Mouse (Mus musculus) MN1 (cell line): ENCODE measurements around the gene Plin2.
"Not testable (repeated sequence)": the region's sequence is repeated elsewhere in the genome, so short reads cannot be mapped to it uniquely, and the experiment has no call there.

ENCODE experiments used
- DNase-seq: peaks from one replicate; pipeline ENCODE4 v3.0.0-alpha.2; 2016; ENCODE audit warnings: low spot score

Gene Plin2

DNA sequence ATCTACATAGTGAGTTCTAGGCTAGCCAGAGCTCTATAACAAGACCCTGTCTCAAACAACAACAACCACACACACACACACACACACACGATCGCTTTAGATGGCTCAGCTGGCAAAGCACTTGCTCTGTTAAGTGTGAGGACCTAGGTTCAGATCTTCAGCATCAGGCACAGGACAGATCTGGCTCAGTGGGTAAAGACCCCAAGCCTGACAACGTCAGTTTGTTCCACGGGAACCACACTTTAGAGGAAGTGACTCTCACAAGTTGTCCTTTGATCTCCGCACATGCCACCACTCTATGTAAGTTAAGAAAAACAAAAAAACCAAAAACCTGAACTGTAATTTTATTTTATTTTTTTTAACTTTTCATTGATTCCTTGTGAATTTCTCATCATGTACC is 13.4 kb upstream of the Plin2 start:
- DNase-seq: no peak

- DNase-seq: no peak
Measured at GRCm38 (mm10) chr4:86681846-86682245, 12.0 kb upstream of the Plin2 start.

DNA sequence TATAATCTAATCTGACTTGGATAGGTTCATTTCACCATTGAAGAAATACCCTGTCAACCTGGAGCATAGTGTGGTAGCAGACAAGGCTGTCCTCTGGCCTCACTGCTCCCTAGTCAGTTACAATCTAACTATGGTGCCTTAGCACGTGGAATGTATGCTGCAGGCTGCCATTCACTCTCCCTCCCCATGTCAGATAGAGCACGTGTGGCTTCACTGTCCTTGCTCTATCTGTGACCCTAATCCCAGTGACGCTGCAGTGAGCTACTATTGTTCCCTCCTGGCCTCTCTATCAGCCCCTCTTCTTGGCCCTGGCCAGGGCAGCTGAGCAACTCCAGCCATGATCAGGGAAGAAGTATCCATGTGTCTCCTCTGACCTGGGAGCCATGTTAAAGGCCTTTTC is 11.6 kb upstream of the Plin2 start:
- no peak for DNase-seq

DNA sequence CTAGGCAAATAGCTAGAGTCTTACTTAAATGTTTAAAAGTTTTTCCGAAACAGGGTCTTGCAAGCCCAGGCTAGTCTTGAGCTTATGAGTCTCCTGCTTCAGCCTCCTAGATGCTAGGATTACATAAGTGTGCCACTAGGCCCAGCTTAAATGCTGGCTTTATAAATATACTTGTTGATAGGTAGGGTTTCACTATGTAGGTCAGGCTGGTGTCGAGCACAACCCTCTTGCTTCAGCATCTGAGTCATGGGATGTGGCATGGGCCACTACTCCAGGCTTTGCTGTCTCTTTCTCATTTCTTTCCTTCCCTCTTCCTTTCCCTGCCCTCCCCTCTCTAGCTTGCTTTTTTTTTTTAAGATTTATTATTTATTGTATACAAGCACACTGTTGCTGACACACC is 9.8 kb upstream of the Plin2 start:
- no peak for DNase-seq

DNA sequence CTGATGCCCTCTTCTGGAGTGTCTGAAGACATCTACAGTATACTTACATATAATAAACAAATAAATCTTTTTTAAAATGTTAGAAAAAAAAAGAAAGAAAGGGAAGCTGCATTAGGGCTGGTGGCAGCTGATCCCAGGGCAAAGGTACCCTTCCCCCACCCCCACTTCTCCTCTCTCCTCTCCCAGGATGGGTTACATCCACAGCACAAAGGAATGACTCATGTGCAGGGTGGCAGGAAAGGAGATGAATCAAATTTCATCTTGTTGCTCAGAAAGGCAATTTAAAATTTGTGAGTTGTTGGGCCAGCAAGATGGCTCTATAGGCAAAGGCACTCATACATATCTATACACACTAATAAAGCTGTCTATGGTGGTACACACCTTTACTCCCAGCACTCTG is 6.9 kb upstream of the Plin2 start:
- no peak for DNase-seq

DNA sequence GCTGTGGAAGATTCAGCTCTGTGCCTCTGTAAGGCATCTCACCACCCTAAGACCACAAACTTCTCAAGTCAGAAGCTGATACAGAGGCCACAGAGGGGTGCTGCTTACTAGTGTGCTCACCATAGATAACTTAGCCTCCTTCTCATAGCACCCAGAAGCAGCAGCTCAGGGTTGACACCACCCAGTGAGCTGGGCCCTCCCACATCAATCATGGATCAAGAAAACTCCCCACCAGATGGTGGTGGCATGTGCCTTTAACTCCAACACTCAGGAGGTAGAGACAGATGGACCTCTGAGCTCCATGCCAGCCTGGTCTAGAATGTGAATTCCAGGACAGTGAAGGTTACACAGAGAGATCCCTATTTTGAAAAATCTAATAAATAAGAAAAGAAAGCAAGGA is 4.9 kb upstream of the Plin2 start:
- not testable (repeated sequence) for DNase-seq

GRCm38 (mm10) chr4:86674150-86674549 is 4.3 kb upstream of the Plin2 start:
- DNase-seq: not testable (repeated sequence)

DNA sequence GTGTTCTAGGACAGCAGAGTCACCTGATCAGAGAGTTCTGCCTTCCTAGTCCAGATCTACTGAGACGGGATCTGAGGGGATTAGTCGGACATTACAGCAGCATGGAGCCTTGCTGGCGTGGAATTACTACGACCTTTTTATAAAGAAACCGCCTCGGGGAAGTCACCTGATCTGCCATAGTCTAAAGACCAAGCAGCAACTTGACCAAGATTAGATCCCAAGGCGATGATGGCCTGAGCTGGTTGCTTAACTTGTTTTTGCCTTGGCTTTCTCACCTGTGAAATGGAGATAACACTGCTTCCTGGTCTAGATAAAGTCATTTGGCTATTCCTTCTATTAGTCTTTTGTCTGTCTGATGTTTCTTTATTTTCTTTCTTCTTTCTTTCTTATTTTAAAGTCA is 2.6 kb upstream of the Plin2 start:
- no peak for DNase-seq

DNA sequence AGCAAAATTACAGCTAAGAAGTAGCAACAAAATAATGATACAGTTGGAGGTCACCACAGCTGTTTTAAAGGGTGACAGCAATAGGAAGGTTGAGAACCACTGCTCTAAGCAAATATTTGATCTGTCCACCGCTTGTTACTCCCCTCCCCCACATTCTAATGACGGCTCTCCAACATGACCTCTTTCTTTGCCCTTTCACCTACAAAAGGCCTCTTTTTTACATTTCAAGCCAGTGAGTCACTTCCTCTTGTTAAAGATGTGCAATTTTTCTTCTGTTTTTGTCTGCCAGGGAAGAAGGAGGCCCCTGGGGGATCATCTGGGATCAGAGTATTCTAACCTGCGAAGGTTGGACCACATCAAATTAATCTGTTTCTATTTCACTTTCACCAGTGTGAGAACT is 1.9 kb upstream of the Plin2 start:
- peak; percentile 24 for DNase-seq

GRCm38 (mm10) chr4:86670582-86671306 is 884 bp upstream of the Plin2 start:
- no peak for DNase-seq

- DNase-seq: not testable (repeated sequence)
Measured at GRCm38 (mm10) chr4:86669241-86669753, 563 bp downstream of the Plin2 start.

GRCm38 (mm10) chr4:86668290-86669000 is 1.4 kb downstream of the Plin2 start:
- DNase-seq: no peak

GRCm38 (mm10) chr4:86665596-86665995 is 4.3 kb downstream of the Plin2 start:
- DNase-seq: no peak

DNA sequence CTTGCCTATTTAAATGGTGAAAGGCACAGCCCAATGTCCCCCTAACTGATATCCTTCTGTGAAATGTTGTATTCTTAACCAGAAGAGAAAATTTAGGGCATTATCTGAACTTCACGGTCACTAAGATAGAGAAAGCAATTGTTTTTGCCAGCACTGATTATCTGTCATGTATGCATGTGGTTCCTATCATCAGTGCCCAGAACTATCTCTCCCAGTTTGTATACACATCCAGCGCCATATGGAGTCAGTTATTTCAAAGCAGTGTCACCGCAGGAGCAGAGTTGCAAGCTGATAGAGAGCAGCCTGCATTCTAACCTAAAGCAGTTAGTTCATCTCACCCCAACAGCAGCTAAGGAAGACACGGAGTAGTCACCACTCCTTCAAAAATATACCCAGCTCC is 5.9 kb downstream of the Plin2 start:
- DNase-seq: no peak

- no peak for DNase-seq
Measured at GRCm38 (mm10) chr4:86657176-86657575, 12.7 kb downstream of the Plin2 start.

DNA sequence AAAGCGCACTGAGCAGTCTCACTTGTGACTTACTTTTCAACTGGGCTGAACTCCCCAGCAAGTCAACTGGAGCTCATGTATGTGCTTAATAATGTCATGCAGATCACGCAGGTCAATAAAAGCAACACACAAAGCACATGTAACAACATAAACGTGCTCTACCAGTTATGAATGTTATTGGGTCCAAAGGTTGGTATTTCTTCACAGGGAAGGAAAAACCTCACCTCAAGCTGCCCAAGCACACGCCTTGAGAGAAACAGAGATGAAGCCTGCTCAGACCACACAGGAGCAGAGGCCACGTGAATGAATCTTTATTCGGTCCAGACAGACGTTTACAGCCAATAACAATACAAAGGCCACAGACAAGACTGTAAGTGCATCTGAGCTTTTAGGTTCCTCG is 13.4 kb downstream of the Plin2 start:
- not testable (repeated sequence) for DNase-seq

- DNase-seq: no peak
Measured at GRCm38 (mm10) chr4:86651686-86652384, 18.0 kb downstream of the Plin2 start.

- not testable (repeated sequence) for DNase-seq
Measured at GRCm38 (mm10) chr4:86648394-86648793, 21.5 kb downstream of the Plin2 start.

DNA sequence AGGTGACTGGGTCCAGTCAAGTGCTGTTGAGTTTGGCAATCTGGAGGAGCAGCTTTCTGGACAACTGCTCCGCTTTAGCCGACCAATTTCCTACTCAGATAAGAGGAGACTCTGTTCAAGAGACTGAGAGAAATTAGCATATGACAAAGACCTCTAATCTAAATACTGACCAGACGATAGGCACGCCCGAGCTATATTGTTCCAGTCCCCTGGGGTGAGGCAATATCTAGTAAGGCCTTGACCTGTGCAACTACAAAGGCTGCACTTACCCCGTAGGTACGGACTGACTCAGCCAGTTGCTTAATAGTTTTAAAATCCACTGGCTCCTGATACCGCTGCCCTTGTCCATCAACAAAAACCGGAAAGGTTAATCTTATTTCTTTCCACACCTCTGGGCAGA is 32.3 kb downstream of the Plin2 start:
- not testable (repeated sequence) for DNase-seq

DNA sequence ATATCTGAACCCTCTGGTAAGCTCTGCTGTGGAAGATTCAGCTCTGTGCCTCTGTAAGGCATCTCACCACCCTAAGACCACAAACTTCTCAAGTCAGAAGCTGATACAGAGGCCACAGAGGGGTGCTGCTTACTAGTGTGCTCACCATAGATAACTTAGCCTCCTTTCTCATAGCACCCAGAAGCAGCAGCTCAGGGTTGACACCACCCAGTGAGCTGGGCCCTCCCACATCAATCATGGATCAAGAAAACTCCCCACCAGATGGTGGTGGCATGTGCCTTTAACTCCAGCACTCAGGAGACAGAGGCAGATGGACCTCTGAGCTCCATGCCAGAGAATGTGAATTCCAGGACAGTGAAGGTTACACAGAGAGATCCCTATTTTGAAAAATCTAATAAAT is 35.0 kb downstream of the Plin2 start:
- not testable (repeated sequence) for DNase-seq

DNA sequence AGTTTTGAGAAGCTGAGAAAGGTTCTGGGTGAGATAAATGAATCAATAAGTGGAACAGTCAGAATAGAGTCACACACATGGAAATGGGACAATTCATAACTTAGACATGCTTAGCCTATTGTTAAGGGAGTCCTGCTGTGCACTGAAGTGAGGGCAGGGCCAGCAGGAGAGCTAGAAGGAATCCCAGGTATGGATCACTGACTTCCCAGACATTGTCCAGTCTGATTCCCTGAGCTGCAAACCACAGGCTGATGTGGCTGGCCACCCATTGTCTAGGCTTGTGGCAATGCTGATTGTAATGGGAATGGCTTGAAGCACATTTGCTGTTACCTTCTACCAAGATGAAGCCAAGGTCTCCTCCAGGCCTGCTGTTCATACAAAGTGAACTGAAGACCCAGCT is 35.5 kb downstream of the Plin2 start:
- not testable (repeated sequence) for DNase-seq

DNA sequence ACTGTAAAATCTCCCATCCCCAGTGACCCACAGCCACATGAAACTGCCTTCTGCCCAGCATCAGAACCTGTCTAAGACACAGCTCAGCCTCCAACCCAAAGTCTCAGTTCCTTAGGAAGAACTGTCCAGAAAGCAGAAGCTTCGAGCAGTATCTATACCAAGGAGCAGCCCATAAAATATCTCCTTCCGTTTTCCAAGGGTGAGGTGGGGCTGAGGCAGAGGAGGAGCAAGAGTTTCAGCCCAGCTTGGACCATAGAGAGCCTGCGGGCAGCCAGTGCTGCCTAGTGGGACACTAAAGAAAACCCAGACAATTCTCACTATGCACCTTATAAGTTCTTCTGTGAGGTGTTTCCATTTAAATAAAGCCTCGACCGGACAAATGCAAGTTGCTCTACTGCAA is 37.3 kb downstream of the Plin2 start:
- not testable (repeated sequence) for DNase-seq

DNA sequence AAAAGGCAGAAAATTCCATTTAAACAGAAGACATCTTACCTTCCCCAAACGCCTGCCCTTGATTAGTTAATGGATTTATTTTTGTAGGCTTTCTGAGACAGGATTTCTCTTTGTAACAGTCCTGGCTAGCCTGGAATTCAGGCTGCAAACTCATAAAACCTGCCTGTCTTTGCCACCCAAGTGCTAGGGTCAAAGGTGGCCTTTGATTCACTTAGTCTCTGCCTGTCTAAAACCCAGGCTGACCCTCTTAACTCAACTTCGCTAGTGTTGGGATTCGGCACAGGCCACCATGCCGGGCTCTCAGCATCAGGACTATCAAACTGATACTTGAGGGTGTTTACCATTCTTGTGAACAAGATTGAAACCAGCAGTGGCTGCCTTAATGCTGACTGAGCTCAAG is 38.0 kb downstream of the Plin2 start:
- DNase-seq: no peak
